In genomic region chr14:25306961-25307654, GRCm38 (mm10) we compare ENCODE assay signal across 24 mouse cellular contexts.
DNase-seq lines count a peak whose midpoint lies in the region; ATAC-seq and TF ChIP-seq lines count a peak whose summit lies in the region.
"Had no signal": no experiment of that assay in that cellular context is flagged by ENCODE, and none has a peak within 500 bp of the region (broad histone marks: within the 10 kb centered on the region; RNA-seq: fewer than 3 reads in every experiment).

No protein-coding gene starts in this region.

- peaks cover 57% of the 10 kb centered on the region for H3K4me1 ChIP-seq in forebrain, embryonic 10.5 days
- peaks cover 16% of the 10 kb centered on the region; the same call in 1 of the 2 replicates for H3K4me1 ChIP-seq in forebrain, embryonic 11.5 days (replicated peaks; ENCODE audit: control insufficient read depth, insufficient read depth, low read length)
- H3K4me1 ChIP-seq in liver, adult 2 months (ENCODE audit: control insufficient read depth, insufficient read depth, low read length), result peaks cover 14% of the 10 kb centered on the region
- H3K4me1 ChIP-seq in liver, embryonic 12.5 days, result peaks cover 8% of the 10 kb centered on the region; the same call in 1 of the 2 replicates
- peaks cover 32% of the 10 kb centered on the region for H3K4me1 ChIP-seq in intestine, embryonic 14.5 days (replicated peaks; ENCODE audit: control insufficient read depth, insufficient read depth, low read length)
- peaks cover 50% of the 10 kb centered on the region for H3K4me1 ChIP-seq in small intestine, adult 2 months (ENCODE audit: control insufficient read depth, insufficient read depth, insufficient read length, low read length)
- H3K4me1 ChIP-seq in hindbrain, embryonic 12.5 days, result peaks cover 45% of the 10 kb centered on the region

- H3K4me3 ChIP-seq in forebrain, embryonic 10.5 days, result no peak overlapping the region
- H3K4me3 ChIP-seq in forebrain, embryonic 11.5 days (ENCODE audit: low read depth, low read length), result no peak overlapping the region
- no peak overlapping the region for H3K4me3 ChIP-seq in liver, adult 2 months (ENCODE audit: insufficient read depth, low read depth, low read length)
- no peak overlapping the region for H3K4me3 ChIP-seq in liver, embryonic 12.5 days
- H3K4me3 ChIP-seq in intestine, embryonic 14.5 days (ENCODE audit: low read depth, low read length), result no peak overlapping the region
- no peak overlapping the region for H3K4me3 ChIP-seq in small intestine, adult 2 months (ENCODE audit: low read depth, low read length)
- H3K4me3 ChIP-seq in hindbrain, embryonic 12.5 days, result no peak overlapping the region
- H3K4me3 ChIP-seq: forebrain, embryonic 13.5 days; hindbrain, embryonic 15.5 days; left cerebral cortex, adult 2 months; midbrain, embryonic 12.5 days; neural tube, embryonic 13.5 days had no signal

- ATAC-seq in forebrain, embryonic 11.5 days (replicated peaks; ENCODE audit: low FRiP score), result no peak
- ATAC-seq in liver, embryonic 12.5 days, result no peak
- peak; percentile 85 for ATAC-seq in intestine, embryonic 14.5 days (replicated peaks; ENCODE audit: low FRiP score, low TSS enrichment, low read depth)
- ATAC-seq in hindbrain, embryonic 12.5 days (ENCODE audit: low FRiP score), result no peak
- ATAC-seq: CD4-positive, CD25-positive, alpha-beta regulatory T cell, adult 4 months; forebrain, embryonic 13.5 days; Patski had no signal

- 69% methylated on average over 3 of the region's 3 CpGs for whole genome bisulfite sequencing in forebrain, embryonic 10.5 days
- WGBS in forebrain, embryonic 11.5 days, result 73% methylated on average over 3 of the region's 3 CpGs
- WGBS in liver, adult 2 months, result 64% methylated on average over 3 of the region's 3 CpGs
- WGBS in liver, embryonic 12.5 days (ENCODE audit: insufficient replicate concordance), result 57% methylated on average over 3 of the region's 3 CpGs
- WGBS in intestine, embryonic 14.5 days, result 72% methylated on average over 3 of the region's 3 CpGs
- 16% methylated on average over 3 of the region's 3 CpGs for WGBS in small intestine, adult 2 months
- WGBS in hindbrain, embryonic 12.5 days, result 62% methylated on average over 3 of the region's 3 CpGs

- no peak for TF ChIP-seq CTCF in liver, adult 2 months (IDR thresholded peaks at IDR 0.05; ENCODE audit: low read depth, low read length)
- TF ChIP-seq CTCF in small intestine, adult 2 months (IDR thresholded peaks at IDR 0.05; ENCODE audit: extremely low read depth, insufficient read length, insufficient replicate concordance, low read depth, low read length), result no peak

- no peak overlapping the region for H3K4me2 ChIP-seq in forebrain, embryonic 11.5 days (ENCODE audit: low read depth, low read length, severe bottlenecking)
- no peak overlapping the region for H3K4me2 ChIP-seq in liver, embryonic 12.5 days
- H3K4me2 ChIP-seq in intestine, embryonic 14.5 days (ENCODE audit: low read length), result peak overlapping the region; percentile 3; the same call in 1 of the 2 replicates
- H3K4me2 ChIP-seq in hindbrain, embryonic 12.5 days (replicated peaks), result no peak overlapping the region
- H3K4me2 ChIP-seq: forebrain, embryonic 13.5 days; heart, embryonic 11.5 days; hindbrain, embryonic 15.5 days; midbrain, embryonic 12.5 days; neural tube, embryonic 13.5 days had no signal

- H3K9me3 ChIP-seq in forebrain, embryonic 10.5 days, result no peaks in the 10 kb centered on the region
- H3K9me3 ChIP-seq in forebrain, embryonic 11.5 days (ENCODE audit: control insufficient read depth, low read length), result no peaks in the 10 kb centered on the region
- H3K9me3 ChIP-seq in liver, embryonic 12.5 days (replicated peaks), result no peaks in the 10 kb centered on the region
- no peaks in the 10 kb centered on the region for H3K9me3 ChIP-seq in intestine, embryonic 14.5 days (ENCODE audit: control insufficient read depth, low read length)
- no peaks in the 10 kb centered on the region for H3K9me3 ChIP-seq in hindbrain, embryonic 12.5 days (replicated peaks)
- H3K9me3 ChIP-seq: forebrain, embryonic 13.5 days; hindbrain, embryonic 15.5 days; midbrain, embryonic 12.5 days; neural tube, embryonic 13.5 days had no signal

- H3K27me3 ChIP-seq in forebrain, embryonic 10.5 days (ENCODE audit: poor library complexity, severe bottlenecking), result peaks cover 97% of the 10 kb centered on the region
- H3K27me3 ChIP-seq in forebrain, embryonic 11.5 days (ENCODE audit: control insufficient read depth, insufficient read depth, low read length), result peaks cover 18% of the 10 kb centered on the region
- H3K27me3 ChIP-seq in liver, adult 2 months (ENCODE audit: control insufficient read depth, insufficient read depth, low read length), result no peaks in the 10 kb centered on the region
- H3K27me3 ChIP-seq in liver, embryonic 12.5 days (replicated peaks), result peaks cover 12% of the 10 kb centered on the region; the same call in 1 of the 2 replicates
- H3K27me3 ChIP-seq in intestine, embryonic 14.5 days (replicated peaks; ENCODE audit: control insufficient read depth, insufficient read depth, low read length), result no peaks in the 10 kb centered on the region
- H3K27me3 ChIP-seq in small intestine, adult 2 months (ENCODE audit: control insufficient read depth, insufficient read depth, low read length), result no peaks in the 10 kb centered on the region
- H3K27me3 ChIP-seq in hindbrain, embryonic 12.5 days, result 0 out of 2 replicates have a peak, but pooled peaks cover 7% of the 10 kb centered on the region
- H3K27me3 ChIP-seq: neural tube, embryonic 13.5 days; Patski had no signal

- H3K9ac ChIP-seq in forebrain, embryonic 11.5 days (ENCODE audit: low read length), result no peak overlapping the region
- no peak overlapping the region for H3K9ac ChIP-seq in liver, adult 2 months (ENCODE audit: low read depth, low read length)
- no peak overlapping the region for H3K9ac ChIP-seq in liver, embryonic 12.5 days
- no peak overlapping the region for H3K9ac ChIP-seq in intestine, embryonic 14.5 days (ENCODE audit: low read length)
- no peak overlapping the region for H3K9ac ChIP-seq in hindbrain, embryonic 12.5 days
- H3K9ac ChIP-seq: forebrain, embryonic 13.5 days; hindbrain, embryonic 15.5 days; liver, embryonic 14.5 days; midbrain, embryonic 12.5 days; neural tube, embryonic 13.5 days had no signal

- TF ChIP-seq POLR2A in liver, adult 2 months (IDR thresholded peaks at IDR 0.05; ENCODE audit: extremely low read depth, insufficient read depth, low read length), result no peak
- TF ChIP-seq POLR2A in small intestine, adult 2 months (IDR thresholded peaks at IDR 0.05; ENCODE audit: low read depth, low read length), result no peak

- DNase-seq in forebrain, embryonic 10.5 days (ENCODE audit: extremely low spot score, low spot score), result no peak
- no peak for DNase-seq in forebrain, embryonic 11.5 days (ENCODE audit: low spot score)
- DNase-seq in liver, adult 2 months (ENCODE audit: extremely low read depth, low read depth, low spot score), result peak; percentile 37
- DNase-seq in intestine, embryonic 14.5 days (ENCODE audit: low spot score), result peak; percentile 73
- DNase-seq: adrenal gland, postnatal 14 days; cerebellum, postnatal 10 days; embryo, embryonic 11 days; gastrocnemius, postnatal 14 days; heart, postnatal 14 days; kidney, adult 8-10 months; spleen, adult 18-20 months had no signal

- H3K36me3 ChIP-seq in forebrain, embryonic 10.5 days (replicated peaks), result no peaks in the 10 kb centered on the region
- no peaks in the 10 kb centered on the region for H3K36me3 ChIP-seq in forebrain, embryonic 11.5 days (ENCODE audit: control insufficient read depth, insufficient read depth, low read length)
- no peaks in the 10 kb centered on the region for H3K36me3 ChIP-seq in liver, adult 2 months (ENCODE audit: control insufficient read depth, insufficient read depth, low read length)
- no peaks in the 10 kb centered on the region for H3K36me3 ChIP-seq in liver, embryonic 12.5 days
- no peaks in the 10 kb centered on the region for H3K36me3 ChIP-seq in intestine, embryonic 14.5 days (ENCODE audit: control insufficient read depth, insufficient read depth, low read length)
- no peaks in the 10 kb centered on the region for H3K36me3 ChIP-seq in small intestine, adult 2 months (ENCODE audit: control insufficient read depth, insufficient read depth, low read length)
- no peaks in the 10 kb centered on the region for H3K36me3 ChIP-seq in hindbrain, embryonic 12.5 days
- H3K36me3 ChIP-seq: hindbrain, embryonic 15.5 days; midbrain, embryonic 12.5 days; neural tube, embryonic 13.5 days had no signal

- no peaks in the 10 kb centered on the region for H3K79me2 ChIP-seq in liver, adult 2 months (ENCODE audit: control insufficient read depth, insufficient read depth, low read length)

- H3K27ac ChIP-seq in forebrain, embryonic 10.5 days, result peak overlapping the region; percentile 56
- no peak overlapping the region for H3K27ac ChIP-seq in forebrain, embryonic 11.5 days (ENCODE audit: low read depth, low read length)
- no peak overlapping the region for H3K27ac ChIP-seq in liver, adult 2 months (replicated peaks; ENCODE audit: insufficient read depth, low read depth, low read length)
- no peak overlapping the region for H3K27ac ChIP-seq in liver, embryonic 12.5 days
- peak overlapping the region; percentile 51 for H3K27ac ChIP-seq in intestine, embryonic 14.5 days (ENCODE audit: low read depth)
- H3K27ac ChIP-seq in small intestine, adult 2 months (ENCODE audit: insufficient read depth, low read depth, low read length), result peak overlapping the region; percentile 86
- no peak overlapping the region for H3K27ac ChIP-seq in hindbrain, embryonic 12.5 days
- H3K27ac ChIP-seq: forebrain, embryonic 13.5 days; hindbrain, embryonic 15.5 days; left cerebral cortex, adult 2 months; liver, embryonic 14.5 days; macrophage; midbrain, embryonic 12.5 days; neural tube, embryonic 13.5 days had no signal

Comparison
In these comparisons a context has a peak if more than half of its experiments do, and no peak if none do; other contexts are left out.
1. H3K27ac ChIP-seq: peak in forebrain, embryonic 10.5 days (single experiment), intestine, embryonic 14.5 days (single experiment) and small intestine, adult 2 months (single experiment); none in forebrain, embryonic 11.5 days (single experiment), liver, adult 2 months (single experiment), liver, embryonic 12.5 days (single experiment) and hindbrain, embryonic 12.5 days (single experiment).
2. DNase-seq: peak in liver, adult 2 months (single experiment) and intestine, embryonic 14.5 days (single experiment); none in forebrain, embryonic 10.5 days (single experiment) and forebrain, embryonic 11.5 days (single experiment).